Mouse (Mus musculus) cerebellum, adult 2 months (tissue): Measurements from ENCODE around the gene Cep162.

Source experiments
- CTCF ChIP-seq: fragments of 200-500 bp; IDR thresholded peaks from 2 replicates; pipeline ENCODE4 v1.5.1; 2011; ENCODE audit warnings: low read depth, mild to moderate bottlenecking, control low read depth, low read length, moderate library complexity, borderline replicate concordance; ENCODE audit not compliant: insufficient read depth
- POLR2A ChIP-seq: fragments of 200-500 bp; IDR thresholded peaks from 2 replicates; pipeline ENCODE4 v1.6.1; 2011; ENCODE audit warnings: low read length, control low read depth, borderline replicate concordance; ENCODE audit not compliant: insufficient read depth

GRCm38 (mm10) chr9:87178534-87178933 lies 76.8 kb downstream of the Cep162 start:
- no peak for TF ChIP-seq POLR2A
- TF ChIP-seq CTCF: no peak
